Mouse (Mus musculus) liver, adult 2 months (tissue): ENCODE results near the gene 1110008L16Rik. TPM values are rescaled to one million over a fixed set of nuclear protein-coding genes. Genes with fewer than 3 reads are reported as not detected.

ENCODE experiments used
- DNase-seq: peaks from one replicate; pipeline ENCODE4 v3.0.0-alpha.2; 2011; ENCODE audit warnings: low read depth, low spot score; ENCODE audit errors: extremely low read depth
- H3K27ac ChIP-seq: fragments of 200-500 bp; replicated peaks from 2 replicates; pipeline ENCODE4 v1.5.1; 2012; ENCODE audit warnings: low read depth, mild to moderate bottlenecking, control low read depth, inconsistent platforms, low read length; ENCODE audit not compliant: insufficient read depth
- H3K27me3 ChIP-seq: fragments of 200-500 bp; 2 replicates; pipeline ENCODE4 v1.6.1; 2012; ENCODE audit warnings: mild to moderate bottlenecking, moderate library complexity, low read length, inconsistent platforms; ENCODE audit not compliant: control insufficient read depth, insufficient read depth
- H3K36me3 ChIP-seq: fragments of 200-500 bp; 2 replicates; pipeline ENCODE4 v1.6.1; 2012; ENCODE audit warnings: low read length, inconsistent platforms; ENCODE audit not compliant: control insufficient read depth, insufficient read depth
- H3K4me1 ChIP-seq: fragments of 200-500 bp; 2 replicates; pipeline ENCODE4 v1.6.1; 2011; ENCODE audit warnings: low read length; ENCODE audit not compliant: control insufficient read depth, insufficient read depth
- H3K4me3 ChIP-seq: fragments of 200-500 bp; 2 replicates; pipeline ENCODE4 v1.5.1; 2011; ENCODE audit warnings: low read depth, mild to moderate bottlenecking, control low read depth, low read length, moderate library complexity; ENCODE audit not compliant: insufficient read depth
- H3K79me2 ChIP-seq: fragments of 200-500 bp; 2 replicates; pipeline ENCODE4 v1.6.1; 2012; ENCODE audit warnings: inconsistent platforms, mild to moderate bottlenecking, low read length, moderate library complexity; ENCODE audit not compliant: control insufficient read depth, insufficient read depth
- H3K9ac ChIP-seq: fragments of 200-500 bp; 2 replicates; pipeline ENCODE4 v1.6.1; 2012; ENCODE audit warnings: low read depth, mild to moderate bottlenecking, control low read depth, inconsistent platforms, low read length
- CTCF ChIP-seq: fragments of 200-500 bp; IDR thresholded peaks from 2 replicates; pipeline ENCODE4 v1.5.1; 2011; ENCODE audit warnings: low read depth, low read length, control low read depth
- POLR2A ChIP-seq: fragments of 200-500 bp; IDR thresholded peaks from 2 replicates; pipeline ENCODE4 v1.6.1; 2011; ENCODE audit warnings: low read length, control low read depth; ENCODE audit not compliant: insufficient read depth; ENCODE audit errors: extremely low read depth
- WGBS: fragments of 180-500 bp; shearing (Covaris S2); methylation state at CpG from one replicate; pipeline ENCODE4 v1.1.7; 2018; 5-methylcytosine and 5-hydroxymethylcytosine counted together
- polyA plus RNA-seq: library from polyadenylated mRNA; depleted of rRNA; stranded (reverse); fragments of >200 nt; gene quantifications from 2 replicates; pipeline ENCODE4 v1.2.3, GENCODE M21; 2012
- total RNA-seq: library from RNA; depleted of rRNA; stranded (reverse); fragments of >200 nt; gene quantifications from 2 replicates; pipeline ENCODE4 v1.2.3, GENCODE M21; 2014

The 1110008L16Rik gene
- total and polyA plus RNA-seq, 2 experiments: 4.6 to 10.7 TPM

DNA sequence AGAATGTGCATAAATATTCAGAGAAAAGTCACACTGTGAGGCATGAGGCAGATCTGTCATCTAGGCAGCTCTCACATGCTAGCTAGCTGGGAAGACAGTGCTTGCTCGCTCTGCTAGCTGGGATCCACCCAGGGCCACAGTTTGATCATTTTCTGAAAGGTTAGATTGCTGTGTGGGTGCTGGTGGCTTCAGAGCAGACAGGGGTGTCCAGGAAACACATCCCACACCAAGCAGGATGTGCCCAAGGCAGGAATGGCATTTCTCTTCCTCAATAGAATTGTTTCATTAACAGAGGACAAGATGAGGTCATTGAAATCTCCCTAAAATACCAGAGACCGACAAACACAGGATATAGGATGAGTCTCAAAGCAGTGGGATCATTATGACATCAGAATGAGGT is 65.7 kb downstream of the 1110008L16Rik start:
- H3K4me1 ChIP-seq: no peaks in the 10 kb centered on the region
- no peaks in the 10 kb centered on the region for H3K79me2 ChIP-seq
- no peak overlapping the region for H3K27ac ChIP-seq
- TF ChIP-seq POLR2A (no peak), CTCF (no peak)
- H3K4me3 ChIP-seq: no peak overlapping the region
- no peaks in the 10 kb centered on the region for H3K27me3 ChIP-seq
- WGBS: 76% methylated on average over 2 of the region's 2 CpGs
- no peak overlapping the region for H3K9ac ChIP-seq
- no peaks in the 10 kb centered on the region; the same call in 1 of the 2 replicates for H3K36me3 ChIP-seq
- DNase-seq: no peak

DNA sequence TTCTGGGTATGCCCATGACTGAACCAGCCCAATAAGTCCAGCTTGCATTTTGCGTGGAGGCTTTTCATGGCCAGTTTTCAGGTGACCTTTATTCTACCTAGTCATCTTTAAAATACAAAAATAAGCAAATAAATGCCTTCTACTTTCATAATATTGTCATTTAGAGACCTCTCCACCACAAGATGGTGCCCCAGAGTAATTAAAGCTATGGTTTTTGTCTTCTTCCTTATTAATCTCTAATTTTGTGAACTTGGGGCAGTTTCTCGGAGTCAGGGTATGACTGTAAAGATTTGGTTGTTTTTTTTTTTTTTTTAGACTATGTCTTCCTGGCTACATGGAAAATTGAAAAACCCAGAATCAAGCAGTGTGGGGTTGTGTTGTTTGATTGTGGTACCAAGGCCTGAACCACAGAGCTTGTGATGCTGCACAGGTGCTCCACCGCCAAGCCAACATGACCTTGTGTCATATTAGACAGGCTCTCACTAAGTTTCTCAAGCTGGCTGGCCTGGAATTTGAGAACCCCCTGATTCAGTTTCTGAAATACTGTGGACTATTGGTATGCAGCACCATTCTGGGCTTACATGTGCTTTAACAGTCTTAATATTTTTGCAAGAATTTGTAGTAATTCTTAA is 73.2 kb downstream of the 1110008L16Rik start:
- Histone ChIP-seq H3K27ac (no peak overlapping the region), H3K36me3 (no peaks in the 10 kb centered on the region), H3K9ac (no peak overlapping the region), H3K27me3 (no peaks in the 10 kb centered on the region), H3K4me3 (no peak overlapping the region), H3K79me2 (no peaks in the 10 kb centered on the region), H3K4me1 (no peaks in the 10 kb centered on the region)
- TF ChIP-seq CTCF (0 out of 2 replicates have a peak, but pooled peaks have one; percentile 9), POLR2A (no peak)
- DNase-seq: no peak
- 84% methylated on average over 3 of the region's 3 CpGs for WGBS

DNA sequence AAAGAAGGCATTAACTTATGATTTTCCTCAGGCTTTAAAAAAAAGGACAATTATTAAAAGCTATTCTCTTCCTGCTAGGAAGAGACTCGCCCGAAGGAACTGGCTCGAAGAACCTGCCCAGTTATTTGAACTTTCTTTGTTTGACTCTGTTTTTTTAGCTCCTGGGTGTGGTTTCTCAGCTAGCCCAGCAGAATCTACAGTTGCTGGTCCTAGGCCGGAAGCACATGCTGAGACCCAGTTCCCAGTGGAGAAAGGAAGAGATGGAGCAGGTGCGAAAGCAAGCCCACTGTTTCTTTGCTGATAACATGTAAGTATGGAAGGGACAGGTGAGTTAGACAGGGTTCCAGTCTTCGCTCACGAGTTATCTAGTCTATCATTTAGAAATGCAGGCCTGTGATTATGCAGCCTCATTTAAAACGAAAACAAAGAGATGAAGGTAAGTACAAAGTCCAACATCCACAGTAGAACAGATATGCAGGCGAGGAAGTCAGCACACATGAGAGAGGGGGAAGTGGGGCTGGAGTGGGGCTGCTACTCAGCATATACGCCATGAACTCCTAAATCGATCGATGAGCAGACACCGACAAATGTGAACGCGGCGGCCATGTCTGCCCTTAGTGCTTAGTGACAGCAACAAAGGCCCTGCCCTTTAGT is 77.7 kb downstream of the 1110008L16Rik start:
- TF ChIP-seq POLR2A: no peak
- no peak for TF ChIP-seq CTCF
- H3K36me3 ChIP-seq: peaks cover 7% of the 10 kb centered on the region; the same call in 1 of the 2 replicates
- H3K4me3 ChIP-seq: no peak overlapping the region
- no peaks in the 10 kb centered on the region for H3K27me3 ChIP-seq
- DNase-seq: no peak
- H3K9ac ChIP-seq: no peak overlapping the region
- H3K4me1 ChIP-seq: no peaks in the 10 kb centered on the region
- WGBS: 92% methylated on average over 16 of the region's 16 CpGs
- H3K27ac ChIP-seq: no peak overlapping the region
- H3K79me2 ChIP-seq: no peaks in the 10 kb centered on the region

DNA sequence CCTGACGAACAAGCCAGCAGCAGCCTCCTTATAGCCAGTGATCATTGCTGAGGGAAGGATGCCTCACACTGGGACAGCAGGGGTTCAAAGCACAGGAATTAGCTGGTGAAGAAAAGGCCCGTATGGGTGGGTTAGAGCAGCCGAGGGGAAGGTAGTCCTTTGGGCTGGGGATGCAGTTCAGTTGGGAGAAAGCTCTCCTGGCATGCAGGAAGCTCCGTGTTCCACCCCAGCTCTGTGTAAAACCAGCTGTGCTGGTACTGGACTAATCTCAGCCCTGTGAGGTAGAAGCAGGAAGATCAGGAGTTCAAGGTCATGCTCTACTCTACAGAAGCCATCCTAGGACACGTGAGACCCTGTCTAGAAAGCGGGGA is 78.2 kb downstream of the 1110008L16Rik start:
- no peaks in the 10 kb centered on the region for H3K4me1 ChIP-seq
- DNase-seq: no peak
- no peak overlapping the region for H3K9ac ChIP-seq
- peaks cover 7% of the 10 kb centered on the region; the same call in 1 of the 2 replicates for H3K36me3 ChIP-seq
- TF ChIP-seq POLR2A (no peak), CTCF (no peak)
- H3K79me2 ChIP-seq: no peaks in the 10 kb centered on the region
- 80% methylated on average over 6 of the region's 6 CpGs for WGBS
- H3K27ac ChIP-seq: no peak overlapping the region
- no peaks in the 10 kb centered on the region for H3K27me3 ChIP-seq
- H3K4me3 ChIP-seq: no peak overlapping the region

DNA sequence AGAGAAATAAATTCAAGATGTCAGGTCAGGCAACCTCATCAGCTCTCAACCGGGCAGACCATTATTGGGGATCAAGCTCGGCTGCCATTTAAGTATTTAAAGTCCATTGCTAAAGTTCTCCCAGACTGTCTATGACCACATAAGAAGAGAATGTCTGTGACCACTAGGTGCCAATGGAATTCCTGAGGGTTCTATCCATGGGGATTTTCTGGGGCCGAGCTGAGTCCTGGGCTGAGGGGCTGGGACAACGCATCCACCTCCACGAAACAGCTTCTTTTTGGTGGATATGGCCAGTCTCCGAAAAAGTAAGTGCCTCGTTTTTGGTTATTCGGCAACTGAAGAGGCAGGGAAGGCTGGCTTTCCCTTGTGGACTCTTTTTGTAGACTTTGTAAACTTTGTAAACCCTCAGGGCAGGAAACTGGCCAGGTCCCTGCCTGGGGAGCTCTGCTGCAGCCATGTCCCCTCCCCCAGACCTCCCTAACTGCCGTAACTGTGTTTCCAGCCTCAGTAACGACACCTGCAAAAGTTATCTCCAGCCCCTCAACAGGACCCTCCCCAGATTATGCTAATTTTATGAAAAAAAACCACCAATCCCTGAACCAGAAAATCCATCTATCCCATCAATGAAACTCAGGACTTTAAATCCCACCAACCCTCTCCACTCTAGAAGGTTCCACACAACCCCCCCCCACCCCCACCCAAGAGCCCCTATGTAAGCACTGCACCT is 84.8 kb downstream of the 1110008L16Rik start, which contains the start of gene Psma6:
TSS of gene Psma6 (plus strand) at position 200 of the 727 bp plus-strand sequence.
- Histone ChIP-seq H3K4me3 (no peak within 1 kb of the TSS), H3K4me1 (no peaks in the 10 kb centered on the region), H3K27me3 (no peaks in the 10 kb centered on the region), H3K9ac (no peak within 1 kb of the TSS), H3K79me2 (no peaks in the 10 kb centered on the region), H3K27ac (no peak within 1 kb of the TSS), H3K36me3 (peaks cover 4% of the 10 kb centered on the region; the same call in 1 of the 2 replicates)
- no peak for DNase-seq
- TF ChIP-seq POLR2A (no peak), CTCF (no peak)
- WGBS: 79% methylated on average over 10 of the region's 10 CpGs
